Mouse (Mus musculus) mouse trophoblast stem cell (cell line): ENCODE results near the gene Cntn3.
"Not testable (repeated sequence)": the region's sequence is repeated elsewhere in the genome, so short reads cannot be mapped to it uniquely, and the experiment has no call there.

Experiments used
- in situ Hi-C, 2 experiments: fragments of 300-500 bp; cut with MseI, MboI; formaldehyde crosslinking; loops; 2 replicates in 1 of 2; 3 replicates in 1 of 2; pipeline ENCODE4 v1.15.1; 2025

The Cntn3 gene

GRCm38 (mm10) chr6:102573001-102573400 lies at the start of gene Cntn3:
Gene Cntn3, minus strand, starts transcription at chr6:102573101.
- in situ Hi-C loops: not testable (repeated sequence)

- in situ Hi-C loops: no loop called here
Observed at GRCm38 (mm10) chr6:102600773-102601172, 27.9 kb upstream of the Cntn3 start.

- in situ Hi-C loops: no loop called here
Observed at GRCm38 (mm10) chr6:102597756-102598155, 24.9 kb upstream of the Cntn3 start.

- in situ Hi-C loops: no loop called here
Observed at GRCm38 (mm10) chr6:102590151-102590550, 17.2 kb upstream of the Cntn3 start.

- in situ Hi-C loops: no loop called here
Observed at GRCm38 (mm10) chr6:102589311-102589710, 16.4 kb upstream of the Cntn3 start.

- in situ Hi-C loops: no loop called here
Observed at GRCm38 (mm10) chr6:102586056-102586455, 13.2 kb upstream of the Cntn3 start.

- in situ Hi-C loops: no loop called here
Observed at GRCm38 (mm10) chr6:102583578-102583977, 10.7 kb upstream of the Cntn3 start.

- in situ Hi-C loops: no loop called here
Observed at GRCm38 (mm10) chr6:102567496-102567895, 5.4 kb downstream of the Cntn3 start.

- in situ Hi-C loops: no loop called here
Observed at GRCm38 (mm10) chr6:102565228-102565627, 7.7 kb downstream of the Cntn3 start.

- in situ Hi-C loops: no loop called here
Observed at GRCm38 (mm10) chr6:102564011-102564731, 8.7 kb downstream of the Cntn3 start.

- in situ Hi-C loops: no loop called here
Observed at GRCm38 (mm10) chr6:102563431-102563830, 9.5 kb downstream of the Cntn3 start.

- in situ Hi-C loops: no loop called here
Observed at GRCm38 (mm10) chr6:102557521-102557920, 15.4 kb downstream of the Cntn3 start.

GRCm38 (mm10) chr6:102556497-102556896 lies 16.4 kb downstream of the Cntn3 start:
- in situ Hi-C loops: no loop called here

- in situ Hi-C loops: no loop called here
Observed at GRCm38 (mm10) chr6:102555814-102556437, 17.0 kb downstream of the Cntn3 start.

- in situ Hi-C loops: no loop called here
Observed at GRCm38 (mm10) chr6:102555067-102555657, 17.7 kb downstream of the Cntn3 start.

GRCm38 (mm10) chr6:102541633-102542412 lies 31.1 kb downstream of the Cntn3 start:
- in situ Hi-C loops: no loop called here

GRCm38 (mm10) chr6:102535599-102535998 lies 37.3 kb downstream of the Cntn3 start:
- in situ Hi-C loops: no loop called here

- in situ Hi-C loops: no loop called here
Observed at GRCm38 (mm10) chr6:102523037-102523436, 49.9 kb downstream of the Cntn3 start.

- in situ Hi-C loops: no loop called here
Observed at GRCm38 (mm10) chr6:102520977-102521376, 51.9 kb downstream of the Cntn3 start.

- in situ Hi-C loops: no loop called here
Observed at GRCm38 (mm10) chr6:102515231-102515630, 57.7 kb downstream of the Cntn3 start.

- in situ Hi-C loops: no loop called here
Observed at GRCm38 (mm10) chr6:102512085-102512484, 60.8 kb downstream of the Cntn3 start.

- in situ Hi-C loops: no loop called here
Observed at GRCm38 (mm10) chr6:102485509-102485908, 87.4 kb downstream of the Cntn3 start.
